Mouse (Mus musculus) thymus, adult 2 months (tissue): ENCODE measurements around the gene Olfr877. TPM values are rescaled to one million over a fixed set of nuclear protein-coding genes. Genes with fewer than 3 reads are reported as not detected.

Experiments
- DNase-seq: peaks from one replicate; pipeline ENCODE4 v3.0.0; 2021
- H3K27ac ChIP-seq: fragments of 200-500 bp; 2 replicates; pipeline ENCODE4 v1.5.1; 2012; ENCODE audit warnings: low read length, control low read depth; ENCODE audit not compliant: control insufficient read depth, insufficient read depth
- H3K27me3 ChIP-seq: fragments of 200-500 bp; 2 replicates; pipeline ENCODE4 v1.6.1; 2012; ENCODE audit warnings: mild to moderate bottlenecking, low read length, moderate library complexity, mixed read lengths; ENCODE audit not compliant: control insufficient read depth, insufficient read depth
- H3K36me3 ChIP-seq: fragments of 200-500 bp; 2 replicates; pipeline ENCODE4 v1.6.1; 2012; ENCODE audit warnings: mild to moderate bottlenecking, low read length, moderate library complexity; ENCODE audit not compliant: control insufficient read depth, insufficient read depth
- H3K4me1 ChIP-seq: fragments of 200-500 bp; replicated peaks from 2 replicates; pipeline ENCODE4 v1.6.1; 2012; ENCODE audit warnings: low read length; ENCODE audit not compliant: control insufficient read depth, insufficient read depth
- H3K4me3 ChIP-seq: fragments of 200-500 bp; 2 replicates; pipeline ENCODE4 v1.5.1; 2012; ENCODE audit warnings: mild to moderate bottlenecking, low read length, control low read depth, moderate library complexity; ENCODE audit not compliant: control insufficient read depth, insufficient read depth
- CTCF ChIP-seq: fragments of 200-500 bp; IDR thresholded peaks from 2 replicates; pipeline ENCODE4 v1.5.1; 2012; ENCODE audit warnings: mild to moderate bottlenecking, control low read depth, low read length, moderate library complexity, borderline replicate concordance; ENCODE audit not compliant: control insufficient read depth, poor library complexity, insufficient read depth; ENCODE audit errors: extremely low read depth
- POLR2A ChIP-seq: fragments of 200-500 bp; IDR thresholded peaks from 2 replicates; pipeline ENCODE4 v1.6.1; 2012; ENCODE audit warnings: mild to moderate bottlenecking, low read length, control low read depth, moderate library complexity; ENCODE audit not compliant: control insufficient read depth, poor library complexity, insufficient read depth; ENCODE audit errors: extremely low read depth
- WGBS: fragments of 180-500 bp; shearing (Covaris S2); methylation state at CpG from one replicate; pipeline ENCODE4 v1.1.7; 2018; 5-methylcytosine and 5-hydroxymethylcytosine counted together
- polyA plus RNA-seq: library from polyadenylated mRNA; depleted of rRNA; stranded (reverse); fragments of >200 nt; gene quantifications from 2 replicates; pipeline ENCODE4 v1.2.3, GENCODE M21; 2012; rRNA removed

Gene Olfr877
- polyA plus RNA-seq, 1 experiment = not detected

GRCm38 (mm10) chr9:37863325-37863724 is 9.3 kb downstream of the Olfr877 start:
- Histone ChIP-seq H3K36me3 (no peaks in the 10 kb centered on the region), H3K27ac (no peak overlapping the region), H3K4me3 (no peak overlapping the region), H3K27me3 (no peaks in the 10 kb centered on the region), H3K4me1 (no peaks in the 10 kb centered on the region)
- DNase-seq = no peak
- 71% methylated on average over 1 of the region's 1 CpGs for WGBS
- TF ChIP-seq CTCF (no peak), POLR2A (no peak)

- DNase-seq = no peak
- Histone ChIP-seq H3K27ac (no peak overlapping the region), H3K36me3 (no peaks in the 10 kb centered on the region), H3K27me3 (no peaks in the 10 kb centered on the region), H3K4me1 (no peaks in the 10 kb centered on the region), H3K4me3 (no peak overlapping the region)
- TF ChIP-seq CTCF = no peak
- no peak for TF ChIP-seq POLR2A
- WGBS = 57% methylated on average over 1 of the region's 1 CpGs
These were observed 16.2 kb downstream of the Olfr877 start for GRCm38 (mm10) chr9:37870246-37870645.

DNA sequence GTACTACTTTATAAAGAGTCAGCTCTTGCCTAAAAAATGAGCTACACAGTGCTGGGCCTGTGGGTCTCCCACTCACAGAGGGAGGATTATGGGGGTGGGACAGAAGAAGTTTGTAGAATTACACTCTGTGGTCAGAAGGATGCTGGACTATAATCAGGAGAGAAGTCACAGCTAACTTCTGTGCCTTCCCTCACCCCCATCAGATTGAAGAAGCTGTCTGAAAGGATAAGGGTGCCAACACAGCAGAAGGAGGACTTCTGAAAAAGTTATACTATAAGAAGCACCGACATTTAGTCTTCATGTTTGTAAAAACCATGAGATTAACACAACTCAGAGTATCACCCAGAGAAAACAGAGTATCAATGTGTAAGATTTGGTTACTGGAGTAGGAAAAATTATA is 17.0 kb downstream of the Olfr877 start:
- no peak for TF ChIP-seq CTCF
- no peak for TF ChIP-seq POLR2A
- Histone ChIP-seq H3K4me3 (no peak overlapping the region), H3K27ac (no peak overlapping the region), H3K4me1 (no peaks in the 10 kb centered on the region), H3K27me3 (no peaks in the 10 kb centered on the region), H3K36me3 (no peaks in the 10 kb centered on the region)
- WGBS = 79% methylated on average over 1 of the region's 1 CpGs
- DNase-seq = no peak

DNA sequence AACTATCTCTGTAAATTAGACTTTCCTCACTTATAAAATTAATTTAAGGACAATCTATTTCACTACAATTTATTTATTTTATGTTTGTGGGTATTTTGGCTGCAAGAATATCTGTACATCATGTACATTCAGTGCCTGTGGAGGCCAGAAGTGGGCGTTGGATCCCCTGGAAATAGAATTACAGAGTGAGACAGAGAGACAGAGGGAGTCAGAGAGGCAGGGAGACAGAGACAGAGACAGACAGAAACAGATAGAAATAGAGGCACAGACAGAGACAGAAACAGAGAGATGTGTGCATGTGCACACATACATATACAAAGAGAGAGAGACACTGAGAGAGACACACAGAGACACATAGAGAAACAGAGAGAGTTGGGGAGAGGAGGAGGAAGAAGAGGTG is 17.5 kb downstream of the Olfr877 start:
- DNase-seq = no peak
- Histone ChIP-seq H3K27ac (no peak overlapping the region), H3K36me3 (no peaks in the 10 kb centered on the region), H3K27me3 (no peaks in the 10 kb centered on the region), H3K4me1 (no peaks in the 10 kb centered on the region), H3K4me3 (no peak overlapping the region)
- no peak for TF ChIP-seq POLR2A
- no peak for TF ChIP-seq CTCF
- 67% methylated on average over 1 of the region's 1 CpGs for WGBS

- Histone ChIP-seq H3K36me3 (no peaks in the 10 kb centered on the region), H3K4me1 (no peaks in the 10 kb centered on the region), H3K27me3 (no peaks in the 10 kb centered on the region), H3K27ac (no peak overlapping the region), H3K4me3 (no peak overlapping the region)
- no peak for TF ChIP-seq CTCF
- TF ChIP-seq POLR2A = no peak
- WGBS = 47% methylated on average over 2 of the region's 2 CpGs
- no peak for DNase-seq
These were observed 36.9 kb downstream of the Olfr877 start for GRCm38 (mm10) chr9:37890960-37891359.

GRCm38 (mm10) chr9:37896661-37897060 is 42.6 kb downstream of the Olfr877 start, which contains the start of gene Olfr145:
Gene Olfr145, plus strand, starts transcription at chr9:37896724.
- H3K27ac ChIP-seq = no peak within 1 kb of the TSS
- no peak within 1 kb of the TSS for H3K4me3 ChIP-seq
- TF ChIP-seq POLR2A (no peak), CTCF (no peak)
- no peaks in the 10 kb centered on the region for H3K27me3 ChIP-seq
- WGBS = 67% methylated on average over 2 of the region's 2 CpGs
- H3K4me1 ChIP-seq = no peaks in the 10 kb centered on the region
- H3K36me3 ChIP-seq = no peaks in the 10 kb centered on the region
- DNase-seq = no peak

- TF ChIP-seq CTCF (no peak), POLR2A (no peak)
- Histone ChIP-seq H3K4me3 (no peak overlapping the region), H3K27me3 (no peaks in the 10 kb centered on the region), H3K27ac (no peak overlapping the region), H3K36me3 (no peaks in the 10 kb centered on the region), H3K4me1 (no peaks in the 10 kb centered on the region)
- no peak for DNase-seq
- 74% methylated on average over 3 of the region's 3 CpGs for WGBS
These were observed 51.5 kb downstream of the Olfr877 start for GRCm38 (mm10) chr9:37905555-37905954.

Other genes with a start within 250 kb of the Olfr877 start
- 0.20 and 0.47 TPM in 2 replicates for gene Spa17, start 240.5 kb upstream of the Olfr877 start, polyA plus RNA-seq
- 46.5 and 54.2 TPM in 2 replicates for gene Tbrg1, start 197.0 kb upstream of the Olfr877 start, polyA plus RNA-seq
- not detected in 2 replicates for gene Panx3, start 185.0 kb upstream of the Olfr877 start, polyA plus RNA-seq
- gene Olfr160, start 138.0 kb upstream of the Olfr877 start, polyA plus RNA-seq = not detected in 2 replicates
- not detected in 2 replicates for gene Olfr874, start 109.2 kb upstream of the Olfr877 start, polyA plus RNA-seq
- gene Olfr875, start 82.4 kb upstream of the Olfr877 start, polyA plus RNA-seq = not detected in 2 replicates
- not detected in 2 replicates for gene Olfr876, start 51.2 kb upstream of the Olfr877 start, polyA plus RNA-seq
- gene Olfr145, start 42.5 kb downstream of the Olfr877 start, polyA plus RNA-seq = not detected in 2 replicates
- not detected in 2 replicates for gene Olfr878, start 63.6 kb downstream of the Olfr877 start, polyA plus RNA-seq
- gene Olfr881, start 137.6 kb downstream of the Olfr877 start, polyA plus RNA-seq = not detected in 2 replicates
- gene Olfr883, start 171.5 kb downstream of the Olfr877 start, polyA plus RNA-seq = not detected in 2 replicates
- not detected in 2 replicates for gene Olfr884, start 192.3 kb downstream of the Olfr877 start, polyA plus RNA-seq
- not detected in 2 replicates for gene Olfr885, start 207.1 kb downstream of the Olfr877 start, polyA plus RNA-seq
- gene Olfr887, start 229.8 kb downstream of the Olfr877 start, polyA plus RNA-seq = not detected in 2 replicates